Mouse (Mus musculus) monocyte, adult 2 months (primary cell): Measurements from ENCODE around the gene Nhlh2.

Experiments
- DNase-seq, 2 experiments: peaks; one replicate each; pipeline ENCODE4 v3.0.0; 2022; ENCODE audit warnings: low spot score in 2 of 2, low read depth in 1 of 2

Nhlh2 gene

DNA sequence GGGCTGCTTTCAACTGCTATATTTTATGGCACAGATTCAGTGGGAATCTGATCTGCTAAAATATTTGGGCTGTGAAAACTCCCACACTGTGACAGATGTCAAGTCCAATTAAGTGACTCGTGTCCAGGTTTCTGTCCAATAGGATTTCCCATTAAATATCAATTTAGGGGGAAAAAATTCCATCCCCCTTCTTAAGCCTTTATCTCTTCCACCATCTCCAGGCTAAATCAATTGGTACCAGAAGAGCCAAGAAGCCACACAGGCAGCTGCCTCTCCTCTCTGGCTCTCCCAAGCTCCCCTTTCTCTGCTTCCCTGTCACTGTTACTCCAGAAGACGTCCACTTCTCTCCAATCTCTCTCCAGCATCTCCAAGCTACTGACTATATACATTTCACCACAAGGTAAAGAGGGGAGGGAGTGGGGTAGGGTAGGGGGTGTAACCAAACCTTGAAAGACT, at the start of gene Nhlh2:
TSS of gene Nhlh2 (plus strand) at position 151 of the 456 bp plus-strand sequence.
- no peak for DNase-seq

GRCm38 (mm10) chr3:101961146-101961835, 48.6 kb upstream of the Nhlh2 start:
- DNase-seq = no peak

DNA sequence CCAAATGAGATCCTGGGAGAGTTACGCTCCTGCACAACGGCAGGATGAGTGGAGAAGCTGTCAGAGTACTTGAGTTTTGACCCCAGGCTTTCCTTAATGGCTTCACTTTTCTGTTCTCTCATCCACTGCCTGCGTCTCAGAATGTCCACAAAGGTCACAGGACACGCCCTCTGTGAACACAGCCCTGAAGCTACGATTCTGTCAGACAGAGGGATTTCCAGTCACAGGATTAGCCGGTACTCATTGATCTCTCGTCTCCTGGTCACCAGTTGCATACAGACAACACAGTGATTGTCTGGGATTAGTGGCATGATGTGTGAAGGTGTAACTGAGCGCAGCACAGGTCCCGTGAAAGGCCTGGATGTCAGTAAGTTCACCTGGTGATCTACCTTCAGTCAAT, 46.4 kb upstream of the Nhlh2 start:
- no peak for DNase-seq

- no peak for DNase-seq
Observed at GRCm38 (mm10) chr3:101964352-101964751, 45.5 kb upstream of the Nhlh2 start.

DNA sequence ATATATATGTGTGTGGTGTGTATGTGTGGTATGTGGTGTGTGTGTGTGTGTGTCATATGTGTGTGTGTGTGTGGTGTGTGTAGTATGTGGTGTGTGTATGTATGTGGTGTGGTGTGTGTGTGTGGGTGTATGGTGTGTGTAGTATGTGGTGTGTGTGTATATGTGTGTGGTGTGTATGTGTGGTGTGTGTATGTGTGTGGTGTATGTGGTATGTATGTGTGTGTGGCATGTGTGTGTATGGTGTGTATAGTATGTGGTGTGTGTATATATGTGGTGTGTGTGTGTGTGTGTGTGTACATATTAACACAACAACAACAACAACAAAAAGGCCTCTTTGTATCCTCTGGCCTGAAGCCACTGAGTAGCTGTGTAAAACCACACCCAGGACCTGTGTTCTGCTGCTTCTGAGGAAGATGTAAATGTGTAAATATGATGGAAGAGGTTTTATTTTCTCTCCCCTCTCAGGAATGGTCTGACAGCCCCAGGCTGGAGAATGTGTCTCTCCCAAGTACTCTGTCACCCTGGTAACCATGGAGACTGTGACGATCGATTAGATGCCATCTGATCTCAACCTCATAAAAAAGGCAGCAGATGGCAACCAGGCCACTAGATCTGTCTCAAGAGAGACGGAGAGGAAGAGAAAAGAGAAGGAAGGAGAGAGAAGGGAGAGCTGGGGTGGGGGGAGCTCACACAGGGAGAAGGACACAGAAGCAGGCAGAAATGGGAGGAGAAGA, 42.9 kb upstream of the Nhlh2 start:
- DNase-seq = no peak

DNA sequence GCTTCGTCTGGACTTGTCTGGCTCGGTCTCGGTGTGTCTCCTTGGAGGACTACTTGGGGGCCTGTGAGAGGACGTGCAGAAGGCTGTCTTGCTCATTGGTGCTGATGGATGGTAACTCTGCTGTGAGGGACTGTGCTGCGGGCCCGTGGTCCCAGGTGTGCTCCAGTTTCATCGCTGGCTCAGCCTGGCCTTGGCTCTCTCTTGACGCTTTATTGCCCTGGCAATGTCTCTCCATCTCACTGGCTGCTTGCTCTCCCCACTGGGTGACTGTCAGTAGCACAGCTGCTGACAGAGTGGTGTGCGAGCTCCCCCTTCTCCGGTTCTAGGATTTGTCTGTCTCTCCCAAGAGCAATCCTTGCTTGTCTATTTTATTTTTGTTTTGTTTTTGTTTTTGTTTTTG, 34.5 kb upstream of the Nhlh2 start:
- no peak for DNase-seq

DNA sequence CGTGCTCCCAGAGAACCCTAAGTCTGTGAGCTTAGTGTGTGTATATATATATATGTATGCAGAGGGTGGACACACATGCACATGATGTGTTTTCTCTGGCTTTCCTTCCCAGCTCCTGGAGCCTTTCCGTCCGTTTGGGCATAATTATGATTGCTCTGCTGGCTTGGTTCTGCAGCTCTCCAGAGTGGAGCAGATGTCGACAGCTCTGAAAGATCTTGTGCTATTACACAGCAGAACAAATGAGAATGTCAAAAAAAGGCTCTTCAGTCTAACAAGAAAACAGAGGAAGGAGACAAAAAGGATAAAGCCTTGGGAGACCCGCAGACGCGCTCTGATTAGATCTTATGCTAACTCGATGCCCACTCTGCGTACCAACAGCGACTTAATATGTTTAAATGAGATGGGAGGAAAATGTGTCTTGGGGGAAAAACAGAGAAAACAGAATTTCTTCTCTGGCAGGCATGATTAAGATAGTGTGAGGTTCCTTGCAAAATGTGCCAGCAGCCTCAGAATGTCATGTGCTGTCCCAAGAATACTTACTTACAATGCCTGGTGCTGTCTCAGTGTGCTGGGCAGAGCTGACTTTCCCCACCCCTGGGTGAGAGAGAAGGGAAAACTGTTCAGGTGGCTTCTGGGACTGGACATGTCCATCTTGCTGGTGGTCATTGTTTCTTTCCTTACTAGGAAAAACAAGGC, 31.4 kb upstream of the Nhlh2 start:
- no peak for DNase-seq

DNA sequence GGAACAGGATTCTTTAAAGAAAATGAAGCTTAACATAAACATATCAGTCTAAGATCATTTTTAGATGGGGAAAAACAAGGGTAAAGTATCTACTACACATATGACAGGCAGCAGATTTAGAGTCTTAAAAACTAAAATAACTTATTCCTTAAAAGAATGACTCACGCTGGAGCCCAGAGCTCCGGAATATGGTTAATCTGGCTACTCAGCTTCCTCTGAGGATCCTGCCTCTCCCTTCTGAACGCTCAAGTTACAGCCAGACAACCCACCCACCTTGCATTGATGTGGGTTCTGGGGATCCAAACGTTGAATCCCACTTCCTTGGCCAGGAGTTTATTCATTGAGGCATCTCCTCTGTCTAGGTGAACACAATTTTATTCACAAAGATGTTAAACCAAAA, 26.0 kb upstream of the Nhlh2 start:
- no peak for DNase-seq

DNA sequence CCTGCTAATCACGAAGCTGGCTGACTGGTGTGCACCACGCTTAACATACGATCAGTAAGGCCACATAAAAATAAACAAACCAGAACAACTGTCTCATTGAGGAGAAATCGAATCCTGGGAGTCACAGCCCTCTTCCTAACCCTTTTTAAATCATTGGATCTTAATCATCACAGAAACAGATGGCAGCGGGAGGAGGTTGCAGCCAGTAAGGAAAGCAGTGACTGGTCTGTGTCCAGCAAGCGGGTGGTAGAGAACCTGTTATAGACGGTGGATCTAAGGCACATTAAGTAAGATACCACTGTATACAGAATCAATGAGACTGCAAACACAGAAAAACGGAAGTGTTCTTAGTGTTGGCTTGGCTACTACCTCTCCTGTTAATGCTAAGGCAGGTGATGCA, 24.2 kb upstream of the Nhlh2 start:
- DNase-seq = no peak

DNA sequence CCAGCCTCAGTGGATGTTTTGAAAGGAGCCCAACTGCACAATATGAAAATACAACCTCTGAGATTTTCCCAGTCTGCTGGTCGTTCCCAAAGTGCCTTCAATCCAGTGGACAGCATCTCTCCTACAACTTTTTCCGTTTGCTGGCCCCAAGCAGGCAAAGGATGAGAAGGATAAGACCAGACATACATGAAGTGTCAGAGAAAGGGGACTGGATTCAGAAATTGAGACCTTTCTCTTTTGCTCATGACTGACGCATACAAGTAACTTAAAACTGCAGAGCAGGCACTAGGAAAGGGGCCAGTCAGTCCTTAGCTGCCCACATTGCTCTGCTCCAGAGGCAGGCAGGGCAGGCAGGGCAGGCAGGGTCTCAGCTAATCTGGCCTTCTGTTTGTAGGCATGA, 19.7 kb upstream of the Nhlh2 start:
- no peak for DNase-seq

DNA sequence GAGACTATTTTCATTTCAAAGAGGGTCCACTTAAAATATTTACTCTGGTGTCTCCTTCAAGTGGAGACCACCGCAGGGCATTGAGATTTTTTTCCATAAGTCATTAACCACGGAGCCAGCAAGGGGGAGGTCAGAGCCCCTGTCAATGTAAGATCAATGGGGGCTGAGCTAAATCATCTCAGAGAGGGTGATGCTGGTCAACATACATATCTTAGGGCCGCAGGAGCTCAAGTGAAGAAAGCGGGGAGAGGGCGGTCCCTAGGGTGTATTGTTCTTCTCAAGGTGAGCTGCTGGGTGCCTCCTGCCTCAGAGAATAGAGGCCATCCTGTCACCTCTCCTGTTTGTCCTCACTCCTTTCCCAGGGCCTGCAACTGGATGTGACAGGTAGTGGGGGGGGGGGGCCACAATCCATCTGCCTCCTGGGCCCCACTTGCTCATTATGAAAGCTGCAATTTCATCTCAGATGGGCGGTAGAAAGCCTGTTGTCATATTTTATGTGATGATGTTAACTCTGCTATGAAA, 18.8 kb upstream of the Nhlh2 start:
- no peak for DNase-seq

DNA sequence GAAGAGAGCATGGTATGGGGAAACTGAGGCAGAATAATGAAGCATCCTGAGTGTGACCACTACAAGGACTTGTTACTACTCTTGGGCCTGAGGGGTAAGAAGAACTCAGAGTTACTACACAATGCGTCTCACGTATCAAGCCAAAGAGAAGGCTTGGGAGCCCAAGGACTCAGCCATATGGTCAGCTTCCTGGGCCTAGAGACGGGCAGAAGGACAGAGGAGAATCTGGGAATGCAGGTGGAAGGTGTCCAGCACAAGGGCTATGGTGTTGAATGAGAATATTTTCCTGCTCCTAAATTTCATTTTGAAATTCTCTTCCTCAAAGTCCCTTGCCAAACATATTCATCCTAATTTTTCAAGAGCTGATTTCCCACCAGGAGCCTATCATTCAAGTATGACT, 12.0 kb upstream of the Nhlh2 start:
- DNase-seq = no peak

GRCm38 (mm10) chr3:102010681-102011317, 923 bp downstream of the Nhlh2 start:
- DNase-seq = no peak

DNA sequence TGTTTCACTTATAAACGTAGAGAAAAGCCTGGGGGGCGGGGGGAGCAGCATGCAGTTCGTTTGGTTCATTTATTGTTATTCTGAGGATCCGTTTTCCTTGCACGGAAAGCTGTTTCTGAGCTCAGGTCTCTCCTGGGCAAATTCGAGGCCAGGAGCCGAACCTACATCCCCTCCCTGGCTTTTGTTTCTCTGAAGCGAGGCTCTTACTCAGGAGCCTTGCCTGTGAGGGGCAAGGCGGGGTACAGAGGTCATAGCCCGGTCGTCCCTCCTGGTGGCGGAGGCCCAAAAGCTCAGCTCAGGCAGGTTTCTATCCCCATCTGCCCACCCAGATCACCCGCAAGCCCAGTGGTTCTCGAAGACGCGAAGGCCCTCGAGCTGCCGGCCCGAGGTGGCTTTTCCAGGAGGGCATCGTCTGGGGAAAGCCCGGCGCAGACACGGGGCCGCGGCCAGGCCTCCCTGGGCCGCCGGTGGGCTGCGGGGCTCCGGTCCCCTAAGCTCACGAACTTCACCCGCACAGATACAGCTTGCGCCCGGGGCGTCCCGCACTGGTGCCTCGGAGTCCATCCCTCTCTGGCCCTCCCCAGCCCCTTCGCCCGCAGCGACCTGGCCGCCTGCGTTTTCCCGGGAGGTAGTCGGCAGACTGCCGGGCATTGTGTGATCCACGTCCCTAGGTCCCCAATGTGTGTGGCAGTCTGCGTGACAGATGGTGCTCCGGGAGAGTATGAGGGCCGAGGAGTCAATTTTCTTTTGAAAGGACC, 1.6 kb downstream of the Nhlh2 start:
- DNase-seq = no peak

DNA sequence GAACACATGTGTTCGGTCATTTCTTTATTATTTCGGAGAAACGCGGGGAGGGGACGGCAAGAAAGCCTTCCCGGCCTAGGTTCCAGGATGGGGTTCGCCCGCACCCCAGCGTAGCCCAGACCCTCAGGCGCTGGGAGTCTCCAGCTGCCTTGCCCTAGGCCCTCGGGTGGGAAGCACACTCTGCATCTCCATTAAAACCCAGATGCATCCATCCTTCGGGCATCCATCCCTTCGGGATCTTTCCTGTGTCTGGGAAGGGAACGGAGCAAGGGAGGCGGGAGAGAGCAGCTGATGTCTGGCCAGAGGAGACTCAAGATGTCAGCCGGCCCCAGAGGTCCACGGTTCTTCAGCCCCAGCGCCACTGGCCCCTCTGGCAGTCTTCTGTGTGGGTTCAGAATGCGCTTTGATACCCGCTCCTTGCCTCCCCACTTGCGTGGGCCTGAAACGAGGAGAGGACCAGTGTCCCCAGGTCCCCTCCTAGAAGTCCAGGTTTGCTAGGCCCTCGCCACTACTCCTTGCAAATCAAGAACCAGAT, 2.3 kb downstream of the Nhlh2 start:
- DNase-seq = no peak

DNA sequence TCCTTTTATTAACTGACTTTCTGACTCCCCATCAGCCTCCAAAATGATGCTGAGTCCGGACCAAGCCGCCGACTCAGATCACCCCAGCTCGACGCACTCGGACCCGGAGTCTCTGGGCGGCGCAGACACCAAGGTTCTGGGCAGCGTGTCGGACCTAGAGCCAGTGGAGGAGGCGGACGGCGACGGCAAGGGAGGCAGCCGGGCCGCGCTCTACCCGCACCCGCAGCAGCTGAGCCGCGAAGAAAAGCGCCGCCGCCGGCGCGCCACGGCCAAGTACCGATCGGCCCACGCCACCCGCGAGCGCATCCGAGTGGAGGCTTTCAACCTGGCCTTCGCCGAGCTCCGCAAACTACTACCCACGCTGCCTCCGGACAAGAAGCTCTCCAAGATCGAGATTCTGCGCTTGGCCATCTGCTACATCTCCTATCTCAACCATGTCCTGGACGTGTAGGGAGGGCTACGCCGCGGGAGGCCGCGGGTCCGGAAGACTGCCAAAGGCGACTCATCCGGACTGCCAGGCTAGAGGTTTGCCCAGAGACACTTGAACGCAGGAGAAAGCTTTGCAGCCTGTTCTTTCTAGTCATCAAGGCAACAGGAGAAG, 2.8 kb downstream of the Nhlh2 start:
- no peak for DNase-seq

GRCm38 (mm10) chr3:102020604-102021003, 10.7 kb downstream of the Nhlh2 start:
- DNase-seq = no peak

GRCm38 (mm10) chr3:102022721-102023120, 12.8 kb downstream of the Nhlh2 start:
- no peak for DNase-seq

GRCm38 (mm10) chr3:102023337-102023736, 13.5 kb downstream of the Nhlh2 start:
- DNase-seq = no peak

DNA sequence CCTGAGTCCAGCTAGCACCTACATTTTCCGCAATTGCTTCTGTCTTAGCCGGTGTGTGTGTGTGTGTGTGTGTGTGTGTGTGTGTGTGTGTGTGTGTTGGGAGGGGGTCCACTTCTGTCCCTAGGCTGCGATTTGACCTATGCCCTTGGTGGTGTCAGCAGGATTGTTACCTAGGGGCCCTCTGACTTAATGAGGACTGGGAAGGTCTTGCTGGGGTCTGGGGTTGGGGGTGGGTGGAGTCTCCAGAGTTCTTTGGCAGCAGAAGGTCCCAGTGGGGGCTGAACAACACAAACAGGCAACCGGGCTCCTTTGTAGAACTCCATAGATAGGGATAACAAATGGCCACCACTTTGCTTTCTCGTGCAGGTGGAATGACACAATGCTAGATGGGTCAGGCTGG, 14.0 kb downstream of the Nhlh2 start:
- no peak for DNase-seq
